Mouse (Mus musculus): ENCODE data around the gene Dlgap1.
A peak's percentile ranks its signal among the peaks of the same experiment; 100 is the strongest.

Dlgap1 gene

DNA sequence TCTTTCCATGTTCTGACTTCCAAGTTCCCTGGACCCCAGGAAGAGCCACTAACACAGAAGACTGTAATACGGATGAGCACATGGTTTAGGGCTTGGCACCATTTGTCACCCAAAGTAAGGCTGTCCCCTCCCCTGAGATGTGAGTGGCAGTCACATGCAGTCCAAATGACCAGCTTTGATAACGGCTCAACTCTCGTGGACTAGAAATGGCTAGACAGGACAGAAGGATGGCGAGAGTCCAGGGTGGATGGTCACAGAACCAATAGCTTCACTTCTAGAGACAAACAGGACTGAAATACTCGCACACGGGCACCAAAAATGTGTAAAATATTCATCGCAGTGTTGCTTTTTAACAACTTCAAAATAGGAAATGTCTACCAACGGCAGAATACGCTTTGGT lies 657.5 kb downstream of the Dlgap1 start:
- DNase-seq (ENCODE audit: low spot score) = no peak

DNA sequence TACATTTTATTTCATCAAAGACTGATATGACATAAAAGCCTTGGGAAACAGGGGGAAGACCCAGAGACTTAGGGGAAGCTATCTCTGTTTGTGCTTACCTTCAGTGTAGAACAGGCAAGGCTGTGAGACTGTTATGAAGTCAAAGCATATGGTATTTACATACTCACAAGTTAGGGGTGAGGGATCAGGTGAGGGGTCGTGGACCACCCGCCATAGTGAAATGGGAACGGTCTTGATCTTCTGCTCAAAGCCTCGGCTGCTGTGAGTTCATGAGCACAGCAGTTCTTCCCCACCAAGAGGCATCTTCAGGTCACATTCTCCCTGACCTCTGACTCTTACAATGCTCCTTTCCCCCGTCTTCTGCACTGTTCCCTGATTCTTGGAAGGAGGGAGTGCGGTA lies 658.1 kb downstream of the Dlgap1 start:
- no peak for DNase-seq (ENCODE audit: low spot score)

- no peak for DNase-seq (ENCODE audit: low spot score)
These were observed 660.9 kb downstream of the Dlgap1 start for GRCm38 (mm10) chr17:70629653-70630378.

DNA sequence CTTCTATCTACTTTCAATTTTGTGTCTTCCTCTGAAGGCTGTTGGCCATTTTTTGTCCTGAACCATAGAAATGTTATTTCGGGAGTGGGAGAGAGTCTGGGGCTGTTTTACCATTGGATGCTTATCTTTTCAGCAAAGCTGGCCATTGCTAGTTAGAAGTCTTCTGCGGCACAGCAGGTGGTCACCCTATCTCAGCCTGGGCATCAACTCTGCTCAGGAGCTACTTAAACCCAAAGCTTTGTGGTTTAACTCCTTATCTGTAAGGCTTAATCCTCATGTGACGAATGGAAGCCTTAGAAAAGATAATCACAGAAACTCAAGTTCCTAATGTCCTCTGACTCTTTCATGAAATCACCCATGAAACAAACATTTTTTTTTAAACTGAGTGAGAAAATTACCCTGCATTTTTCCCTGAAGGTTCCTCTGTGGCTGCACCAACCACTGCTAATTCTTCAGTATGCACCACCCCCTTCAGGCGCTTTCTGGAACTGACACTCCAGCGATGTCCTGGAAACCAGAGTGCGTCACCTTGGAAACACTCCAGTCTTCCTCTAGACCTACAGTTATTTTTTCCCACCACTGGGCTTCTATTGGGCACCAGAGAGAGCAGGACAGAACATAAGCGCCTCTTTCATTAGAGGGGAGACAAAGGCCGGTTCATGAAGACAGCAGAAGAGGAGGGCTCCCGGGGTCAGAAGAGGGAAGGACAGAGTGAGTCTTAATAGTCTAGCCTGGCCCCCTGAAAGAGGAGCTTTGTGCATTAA lies 664.5 kb downstream of the Dlgap1 start:
- peak; percentile 10 for DNase-seq (ENCODE audit: low spot score)

- no peak for DNase-seq (ENCODE audit: low spot score)
These were observed 674.3 kb downstream of the Dlgap1 start for GRCm38 (mm10) chr17:70643211-70643610.

- DNase-seq (ENCODE audit: low spot score) = no peak
These were observed 677.8 kb downstream of the Dlgap1 start for GRCm38 (mm10) chr17:70646641-70647040.

DNA sequence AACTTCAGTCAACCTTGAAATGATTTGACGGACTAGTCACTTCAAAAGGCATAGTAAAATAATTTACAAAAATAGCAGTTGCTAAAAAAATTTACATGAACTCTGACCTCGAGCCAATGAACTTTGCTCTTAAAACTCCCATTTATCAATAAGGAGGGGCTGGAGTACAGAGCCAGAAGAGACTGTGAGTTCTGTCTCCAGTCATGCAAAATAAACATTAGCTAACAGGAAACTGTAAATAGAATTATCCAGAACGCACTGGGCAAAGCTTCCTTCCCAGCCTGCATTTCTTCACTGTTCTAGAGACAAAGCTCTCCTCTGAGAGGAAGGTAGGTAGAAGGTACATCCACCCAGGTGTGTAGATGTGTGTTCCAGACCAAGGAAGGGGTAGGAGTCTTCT lies 692.5 kb downstream of the Dlgap1 start:
- DNase-seq (ENCODE audit: low spot score) = no peak

GRCm38 (mm10) chr17:70663992-70664391 lies 695.1 kb downstream of the Dlgap1 start:
- no peak for DNase-seq (ENCODE audit: low spot score)

- no peak for DNase-seq (ENCODE audit: low spot score)
These were observed 695.7 kb downstream of the Dlgap1 start for GRCm38 (mm10) chr17:70664484-70665040.

- no peak for DNase-seq (ENCODE audit: low spot score)
These were observed 705.1 kb downstream of the Dlgap1 start for GRCm38 (mm10) chr17:70673985-70674384.

DNA sequence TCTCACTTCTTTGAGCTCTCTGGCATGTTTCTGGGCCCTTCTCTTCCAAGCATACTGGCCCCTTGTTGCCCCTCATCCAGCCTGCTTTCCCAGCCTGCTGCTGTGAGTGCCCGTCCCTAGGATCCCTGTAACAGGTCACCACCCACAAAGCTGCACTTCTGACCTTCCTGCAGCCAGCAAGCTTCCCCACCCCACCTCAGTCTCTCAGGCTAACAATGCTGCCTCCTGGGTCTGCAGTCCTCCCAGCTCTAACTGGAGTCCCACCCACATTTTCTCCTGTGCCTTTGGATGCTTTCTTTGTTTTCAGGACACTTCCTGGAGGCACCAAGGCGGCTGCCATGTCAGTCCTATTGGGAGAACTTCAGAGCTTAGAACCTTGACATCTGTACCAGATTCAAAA lies 707.6 kb downstream of the Dlgap1 start:
- no peak for DNase-seq (ENCODE audit: low spot score)

DNA sequence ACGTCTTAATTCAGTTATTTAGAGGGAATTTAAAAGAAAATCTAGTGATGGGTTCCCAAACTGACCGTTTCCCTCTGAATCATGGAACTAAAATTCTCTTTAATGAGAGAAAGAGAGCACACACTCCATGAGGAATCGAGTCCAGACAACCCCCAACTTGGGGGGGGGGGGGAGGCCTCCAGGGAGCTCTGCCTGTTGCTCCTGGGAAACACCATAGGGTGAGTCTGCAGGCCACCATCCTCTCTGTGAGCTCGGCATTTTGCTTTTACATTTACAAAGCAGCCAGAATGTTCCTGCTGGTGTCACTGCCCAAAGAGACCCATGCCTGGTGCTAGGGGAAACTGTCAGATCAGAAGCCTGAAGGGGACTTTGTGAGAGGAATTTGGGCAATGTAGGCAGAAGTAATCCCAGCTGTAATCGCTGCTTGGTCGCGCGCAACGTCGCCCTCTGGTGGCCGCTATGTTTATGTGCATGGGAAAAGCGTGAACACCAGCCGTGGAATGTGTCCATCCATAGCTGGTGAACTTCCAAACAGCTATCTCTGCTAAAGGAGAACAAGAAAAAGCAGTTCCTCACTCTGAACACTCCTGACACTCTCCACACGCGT lies 714.8 kb downstream of the Dlgap1 start:
- DNase-seq (ENCODE audit: low spot score) = peak; percentile 16

DNA sequence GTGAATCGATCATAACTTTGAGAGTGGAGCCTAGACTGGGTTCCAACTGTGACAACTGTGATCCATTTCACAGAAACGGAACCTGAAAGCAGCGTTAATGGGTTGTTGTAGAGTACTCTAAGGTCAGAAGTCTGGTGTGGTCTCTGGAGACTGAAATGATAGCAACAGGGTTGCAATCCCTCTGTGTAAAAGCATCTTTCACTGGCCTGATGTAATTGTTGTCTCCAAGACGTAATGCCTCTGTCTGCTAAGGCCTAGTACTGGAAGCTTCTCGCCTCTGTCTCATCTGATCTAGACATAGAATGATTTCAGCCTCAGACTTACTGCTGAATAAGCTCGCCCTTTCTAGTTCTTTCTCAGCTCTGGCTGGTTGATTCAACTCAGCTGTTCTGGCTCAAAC lies 721.3 kb downstream of the Dlgap1 start:
- DNase-seq (ENCODE audit: low spot score) = no peak

- no peak for DNase-seq (ENCODE audit: low spot score)
These were observed 721.7 kb downstream of the Dlgap1 start for GRCm38 (mm10) chr17:70690598-70690997.

GRCm38 (mm10) chr17:70706976-70707818 lies 738.3 kb downstream of the Dlgap1 start:
- DNase-seq (ENCODE audit: low spot score) = peak; percentile 62

DNA sequence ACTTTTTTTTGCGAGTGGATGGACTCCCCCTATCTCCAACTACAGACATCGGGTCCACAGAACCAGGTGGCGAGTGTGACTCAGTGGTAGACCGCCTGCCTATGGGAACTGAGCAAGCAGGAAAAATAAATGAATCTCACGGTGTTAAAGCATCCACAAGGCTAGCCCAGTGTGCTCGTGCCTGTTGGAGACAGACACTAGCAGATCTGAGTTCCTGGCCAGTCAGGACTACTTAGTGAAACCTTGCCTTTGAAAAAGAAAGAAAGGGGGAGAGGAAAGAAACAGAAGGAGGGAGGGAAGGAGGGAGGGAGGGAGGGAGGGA lies 738.9 kb downstream of the Dlgap1 start:
- no peak for DNase-seq (ENCODE audit: low spot score)

- no peak for DNase-seq (ENCODE audit: low spot score)
These were observed 740.7 kb downstream of the Dlgap1 start for GRCm38 (mm10) chr17:70709545-70709944.

- no peak for DNase-seq (ENCODE audit: low spot score)
These were observed 744.6 kb downstream of the Dlgap1 start for GRCm38 (mm10) chr17:70713470-70713869.

DNA sequence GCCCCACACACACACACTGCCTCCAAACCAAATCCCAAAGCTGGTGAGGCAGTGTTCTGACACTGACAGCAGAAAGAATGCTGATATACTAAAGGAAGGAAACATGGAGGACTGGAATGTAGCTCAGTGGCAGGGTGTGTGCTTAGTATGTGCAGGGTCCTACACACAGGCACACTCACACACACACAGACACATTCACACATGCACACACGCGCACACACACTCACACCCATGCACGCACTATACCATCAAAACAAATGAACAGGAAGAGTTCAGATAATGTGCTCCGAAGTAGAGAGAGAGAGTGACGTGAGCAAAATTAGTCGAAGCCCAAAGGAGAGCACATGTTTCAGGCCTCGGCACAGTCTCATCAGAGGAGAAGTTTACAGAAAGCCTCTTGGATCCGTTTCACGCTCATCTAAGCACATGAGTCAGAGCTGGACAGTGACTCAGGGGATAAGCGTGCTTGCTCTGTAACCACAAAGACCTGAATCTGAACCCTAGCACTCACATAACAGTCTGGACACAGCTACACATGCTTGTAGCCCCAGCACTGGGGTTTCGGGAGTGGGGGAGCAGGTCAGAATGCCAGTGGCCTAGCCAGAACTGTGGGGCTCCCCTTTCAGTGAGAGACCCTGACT lies 750.9 kb downstream of the Dlgap1 start:
- DNase-seq (ENCODE audit: low spot score) = no peak

- DNase-seq (ENCODE audit: low spot score) = no peak
These were observed 751.9 kb downstream of the Dlgap1 start for GRCm38 (mm10) chr17:70720766-70721165.

- DNase-seq (ENCODE audit: low spot score) = no peak
These were observed 753.3 kb downstream of the Dlgap1 start for GRCm38 (mm10) chr17:70722146-70722545.

All from T-cell, adult 2 months (primary cell).